Mouse (Mus musculus): ENCODE results near the gene Krt87.

DNA sequence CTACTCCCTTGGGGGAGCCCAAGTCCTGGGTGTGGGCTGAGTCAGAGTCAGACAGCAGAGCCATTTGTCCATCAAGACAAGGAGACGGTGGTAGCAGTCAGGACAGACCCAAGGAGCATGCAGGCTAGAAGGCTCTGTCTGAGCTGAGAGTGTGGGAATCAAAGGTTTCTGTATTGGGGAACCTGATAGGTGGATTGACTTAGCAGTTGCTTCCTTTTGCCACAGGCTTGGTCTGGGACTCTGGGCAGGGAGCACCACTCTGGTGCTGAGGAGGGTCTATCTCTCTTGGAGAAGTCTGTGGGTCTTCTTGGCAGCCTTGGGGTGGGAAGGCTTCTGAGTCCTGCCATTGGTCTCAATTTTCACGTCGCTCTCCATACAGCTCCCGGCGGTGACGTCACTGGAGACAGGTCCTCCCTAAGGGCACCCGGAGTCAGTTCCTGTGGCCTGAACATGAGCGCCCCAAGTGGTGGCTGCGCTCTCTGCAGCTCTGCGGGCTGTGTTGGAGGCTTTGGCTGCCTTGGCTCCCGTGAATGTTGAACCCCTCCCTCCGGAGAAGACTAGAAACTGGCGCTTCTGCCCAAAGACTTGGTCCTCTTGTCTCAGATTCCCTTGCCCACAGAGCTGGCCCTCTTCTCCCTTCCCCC, 14.6 kb upstream of the Krt87 start:
- TF ChIP-seq CTCF (IDR thresholded peaks at IDR 0.05; ENCODE audit: low read depth, low read length) (no peak), TAL1 (conservative IDR thresholded peaks at IDR 0.05; ENCODE audit: low read depth, low read length) (no peak), POLR2AphosphoS5 (IDR thresholded peaks at IDR 0.05; ENCODE audit: insufficient replicate concordance, low read depth, low read length) (no peak), GATA1 (IDR thresholded peaks at IDR 0.05; ENCODE audit: borderline replicate concordance, low read length) (no peak), GATA2 (IDR thresholded peaks at IDR 0.05; ENCODE audit: borderline replicate concordance, low read depth, low read length) (no peak)
